Mouse (Mus musculus): ENCODE results near the gene Nav3.

Nav3 gene

DNA sequence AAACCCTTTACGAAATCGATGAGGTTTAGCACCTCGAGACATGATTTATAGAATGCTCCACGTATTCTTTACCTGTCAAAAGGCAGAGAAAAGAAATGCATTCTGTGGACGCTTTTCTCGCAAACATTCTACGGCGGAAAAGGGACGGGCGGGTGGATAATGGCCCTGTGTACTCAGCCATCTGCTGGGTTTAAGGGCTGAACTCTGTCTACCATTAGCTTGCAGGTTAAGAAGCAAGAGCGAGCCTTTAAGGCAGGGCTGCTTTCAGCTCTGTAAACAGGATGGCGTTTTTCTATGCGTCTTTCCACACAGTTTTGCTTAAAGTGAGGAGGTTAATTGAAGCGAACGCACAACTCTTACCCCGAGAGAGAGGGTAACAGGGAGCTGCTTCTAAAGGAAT lies 818.3 kb downstream of the Nav3 start:
- no peak for DNase-seq
